Mouse (Mus musculus) C2C12 (cell line): ENCODE results near the gene Bri3bp.

Experiments
- CEBPB ChIP-seq: IDR thresholded peaks from one replicate; pipeline ENCODE4 v1.6.1; 2011; ENCODE audit warnings: low read depth, mild to moderate bottlenecking, control low read depth, moderate library complexity
- CTCF ChIP-seq: IDR thresholded peaks from one replicate; pipeline ENCODE4 v1.5.1; 2011; ENCODE audit not compliant: control insufficient read depth, insufficient read depth, insufficient read length
- MAX ChIP-seq: IDR thresholded peaks from one replicate; pipeline ENCODE4 v1.6.1; 2011; ENCODE audit warnings: mild to moderate bottlenecking, control low read depth
- MYOD1 ChIP-seq: IDR thresholded peaks from one replicate; pipeline ENCODE4 v1.6.1; 2011; ENCODE audit warnings: low read depth; ENCODE audit not compliant: control insufficient read depth, insufficient read length
- MYOG ChIP-seq: IDR thresholded peaks from one replicate; pipeline ENCODE4 v1.6.1; 2011; ENCODE audit not compliant: control insufficient read depth, insufficient read length; ENCODE audit errors: extremely low read depth
- USF1 ChIP-seq: IDR thresholded peaks from one replicate; pipeline ENCODE4 v1.6.1; 2011; ENCODE audit warnings: low read depth, mild to moderate bottlenecking, control low read depth, moderate library complexity

- no peak for TF ChIP-seq USF1
- no peak for TF ChIP-seq MAX
- no peak for TF ChIP-seq CTCF
- TF ChIP-seq MYOD1: no peak
- no peak for TF ChIP-seq MYOG
- no peak for TF ChIP-seq CEBPB
Measured at GRCm38 (mm10) chr5:125486088-125486487, 44.7 kb downstream of the Bri3bp start.
